Mouse (Mus musculus) bone marrow, adult 2 months (tissue): Measurements from ENCODE around the gene Adcy7. TPM values are rescaled to one million over a fixed set of nuclear protein-coding genes. Genes with fewer than 3 reads are reported as not detected.
A peak's percentile ranks its signal among the peaks of the same experiment; 100 is the strongest.

Experiments used
- H3K27ac ChIP-seq: fragments of 200-500 bp; 2 replicates; pipeline ENCODE4 v1.5.1; 2012; ENCODE audit warnings: low read depth, mild to moderate bottlenecking, control low read depth, inconsistent platforms, low read length; ENCODE audit not compliant: control insufficient read depth, poor library complexity, insufficient read depth
- H3K4me1 ChIP-seq: fragments of 200-500 bp; 2 replicates; pipeline ENCODE4 v1.6.1; 2011; ENCODE audit warnings: low read length; ENCODE audit not compliant: control insufficient read depth, insufficient read depth
- H3K4me3 ChIP-seq: fragments of 200-500 bp; replicated peaks from 2 replicates; pipeline ENCODE3; 2011; ENCODE audit warnings: mild to moderate bottlenecking, low read depth, low read length, control low read depth; ENCODE audit not compliant: control insufficient read depth
- CTCF ChIP-seq: fragments of 200-500 bp; IDR thresholded peaks from 2 replicates; pipeline ENCODE4 v1.5.1; 2011; ENCODE audit warnings: low read length, control low read depth; ENCODE audit not compliant: control insufficient read depth, insufficient read depth
- POLR2A ChIP-seq: fragments of 200-500 bp; IDR thresholded peaks from 2 replicates; pipeline ENCODE4 v1.6.1; 2011; ENCODE audit warnings: low read depth, mild to moderate bottlenecking, control low read depth, low read length, borderline replicate concordance; ENCODE audit not compliant: control insufficient read depth
- WGBS: fragments of 180-500 bp; shearing (Covaris S2); methylation state at CpG from one replicate; pipeline ENCODE4 v1.1.7; 2018; 5-methylcytosine and 5-hydroxymethylcytosine counted together
- polyA plus RNA-seq: library from polyadenylated mRNA; stranded (reverse); fragments of >200 nt; gene quantifications from 2 replicates; pipeline ENCODE4 v1.2.4, GENCODE M21; 2011; ENCODE audit warnings: low replicate concordance; ENCODE audit not compliant: missing spikeins, insufficient read depth, insufficient read length

The Adcy7 gene
- polyA plus RNA-seq, 1 experiment, result 66.8 TPM

- H3K27ac ChIP-seq, result peak overlapping the region; percentile 65
- no peak for TF ChIP-seq POLR2A
- peak; percentile 26; the same call in 1 of the 2 replicates for TF ChIP-seq CTCF
- peaks cover 16% of the 10 kb centered on the region for H3K4me1 ChIP-seq
- WGBS, result 17% methylated on average over 1 of the region's 1 CpGs
- no peak overlapping the region for H3K4me3 ChIP-seq
Measured at GRCm38 (mm10) chr8:88289901-88290300, 17.7 kb downstream of the Adcy7 start.

DNA sequence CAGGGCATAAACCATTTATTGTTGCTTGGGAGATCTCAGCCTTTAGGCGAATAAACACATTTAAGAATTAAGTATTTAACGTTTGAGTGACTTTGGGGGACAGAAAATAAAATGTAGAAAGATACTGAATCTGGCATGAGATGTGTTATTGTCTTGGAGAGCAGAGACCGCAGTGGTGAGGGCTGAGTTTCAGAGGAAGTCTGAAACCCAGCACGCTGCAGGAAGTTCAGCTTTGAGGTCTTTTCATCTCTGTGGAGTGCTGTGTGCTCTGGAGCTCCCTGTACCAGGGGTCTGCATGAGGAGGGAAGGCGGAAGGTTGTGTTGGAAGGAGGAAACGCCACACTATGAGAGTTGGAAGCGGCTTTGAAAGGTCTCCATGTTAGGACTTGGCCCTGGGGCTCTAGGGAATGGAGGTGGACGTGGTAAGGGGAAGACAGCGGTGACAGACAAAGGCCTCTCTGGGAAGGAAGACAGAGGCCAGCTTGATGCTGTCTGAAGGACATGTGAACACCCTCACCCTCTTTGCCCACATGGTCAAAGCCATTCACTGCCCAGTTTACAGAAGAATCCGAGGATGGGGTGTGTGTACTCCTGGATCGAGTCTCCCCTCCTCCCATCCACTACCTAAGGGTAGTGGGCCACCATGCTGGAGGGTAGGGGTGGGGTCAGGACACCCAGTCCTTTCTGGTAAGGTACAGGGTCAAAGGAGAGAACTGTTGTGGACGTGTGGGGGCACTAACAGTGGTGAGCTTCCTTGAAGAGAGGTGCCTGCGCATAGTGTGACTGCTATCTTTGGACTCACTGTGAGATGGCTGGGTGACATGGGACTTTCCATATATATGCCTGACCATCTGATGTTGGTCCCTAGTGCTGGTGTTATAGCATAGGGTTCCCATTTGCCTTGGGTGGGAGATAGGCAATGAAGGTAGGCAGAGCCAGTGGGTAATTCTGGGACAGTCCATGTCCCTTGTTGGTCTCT lies 18.4 kb downstream of the Adcy7 start:
- peak overlapping the region; percentile 82 for H3K27ac ChIP-seq
- TF ChIP-seq POLR2A (no peak), CTCF (no peak)
- WGBS, result 32% methylated on average over 13 of the region's 13 CpGs
- H3K4me1 ChIP-seq, result peaks cover 17% of the 10 kb centered on the region
- peak overlapping the region; percentile 3 for H3K4me3 ChIP-seq

DNA sequence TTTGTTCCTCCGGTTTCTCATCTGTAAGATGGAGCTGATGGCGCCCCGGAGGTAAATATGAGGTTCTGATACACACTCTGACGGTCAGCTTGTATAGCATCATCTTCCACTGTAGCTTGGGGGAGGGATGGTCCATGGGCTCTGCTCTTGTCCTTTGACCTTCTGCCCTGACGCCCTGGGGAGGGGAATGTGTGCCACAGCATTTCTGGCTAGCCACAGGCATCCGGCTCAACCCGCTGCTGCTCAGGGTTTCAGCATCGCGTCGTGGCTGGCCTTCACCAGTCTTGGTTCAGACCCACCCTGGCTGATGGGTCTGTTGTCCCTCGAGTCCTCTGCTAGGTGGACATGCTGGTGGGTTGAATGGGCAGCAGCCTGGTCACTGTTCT lies 19.1 kb downstream of the Adcy7 start:
- Histone ChIP-seq H3K4me1 (peaks cover 18% of the 10 kb centered on the region), H3K27ac (no peak overlapping the region), H3K4me3 (no peak overlapping the region)
- TF ChIP-seq CTCF (no peak), POLR2A (no peak)
- WGBS, result 72% methylated on average over 11 of the region's 11 CpGs

DNA sequence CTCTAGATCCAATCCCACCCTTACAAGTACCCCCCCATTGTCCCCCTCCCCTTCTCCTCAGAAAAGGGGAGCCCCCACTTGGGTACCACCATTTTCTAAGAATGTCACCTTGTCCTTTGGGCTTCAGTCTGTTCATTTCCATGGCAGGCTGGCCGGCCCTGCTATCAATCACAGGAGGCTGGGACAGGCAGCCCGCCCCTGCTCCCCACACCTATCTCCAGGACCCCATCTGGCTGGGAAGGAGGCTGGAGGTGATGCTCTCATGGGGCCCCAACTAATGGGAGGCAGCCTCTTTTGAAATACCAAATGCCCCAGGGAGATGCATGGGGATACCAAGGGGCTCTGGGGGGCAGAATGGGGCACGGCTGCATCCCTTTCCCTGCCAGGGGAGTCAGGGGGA lies 20.7 kb downstream of the Adcy7 start:
- Histone ChIP-seq H3K27ac (no peak overlapping the region), H3K4me1 (peaks cover 20% of the 10 kb centered on the region), H3K4me3 (no peak overlapping the region)
- TF ChIP-seq POLR2A (no peak), CTCF (no peak)
- 63% methylated on average over 3 of the region's 3 CpGs for WGBS

DNA sequence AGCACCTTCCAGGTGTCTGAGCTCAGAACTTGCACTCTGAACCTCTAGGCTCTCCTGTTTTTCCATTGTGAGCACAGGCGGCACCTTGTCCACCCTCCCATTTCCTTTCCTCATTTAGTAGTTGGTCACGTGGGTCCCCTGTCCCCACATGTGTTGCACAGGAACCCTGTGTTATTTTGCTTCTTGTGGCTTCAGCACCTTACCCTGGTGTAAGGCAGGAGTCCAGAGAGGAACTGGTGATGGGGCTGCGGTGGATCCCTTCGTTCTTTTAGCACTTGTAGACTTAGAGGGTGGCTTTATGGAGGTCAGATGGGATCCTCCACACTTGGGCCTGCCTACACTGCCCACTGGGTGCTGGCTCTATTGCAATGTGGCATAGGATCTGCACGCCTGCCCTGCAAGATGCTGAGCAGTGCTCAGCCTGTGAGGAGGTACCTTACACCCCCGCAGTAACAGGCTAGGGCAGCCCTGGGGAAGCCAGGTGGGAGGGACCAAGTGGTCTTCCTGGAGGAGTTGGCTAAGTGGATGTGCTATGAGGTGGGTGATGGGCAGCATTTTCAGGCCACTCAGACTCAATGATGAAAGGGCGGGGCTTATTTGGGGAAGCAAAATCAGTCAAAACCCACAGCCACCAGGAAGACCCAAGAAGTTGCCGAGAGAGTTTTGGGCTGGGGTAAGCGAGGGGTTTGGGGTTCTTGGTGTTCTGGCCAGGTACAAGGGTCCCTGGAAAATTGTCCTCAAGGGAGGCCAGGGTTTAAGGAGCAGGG lies 21.6 kb downstream of the Adcy7 start:
- WGBS, result 4% methylated on average over 9 of the region's 9 CpGs
- Histone ChIP-seq H3K4me3 (peak overlapping the region; percentile 68), H3K27ac (peak overlapping the region; percentile 79), H3K4me1 (peaks cover 19% of the 10 kb centered on the region)
- TF ChIP-seq POLR2A, result no peak
- no peak for TF ChIP-seq CTCF

GRCm38 (mm10) chr8:88294977-88295376 lies 22.8 kb downstream of the Adcy7 start:
- 21% methylated on average over 2 of the region's 2 CpGs for WGBS
- Histone ChIP-seq H3K4me1 (peaks cover 20% of the 10 kb centered on the region), H3K4me3 (peak overlapping the region; percentile 68), H3K27ac (peak overlapping the region; percentile 75)
- TF ChIP-seq POLR2A (no peak), CTCF (no peak)

DNA sequence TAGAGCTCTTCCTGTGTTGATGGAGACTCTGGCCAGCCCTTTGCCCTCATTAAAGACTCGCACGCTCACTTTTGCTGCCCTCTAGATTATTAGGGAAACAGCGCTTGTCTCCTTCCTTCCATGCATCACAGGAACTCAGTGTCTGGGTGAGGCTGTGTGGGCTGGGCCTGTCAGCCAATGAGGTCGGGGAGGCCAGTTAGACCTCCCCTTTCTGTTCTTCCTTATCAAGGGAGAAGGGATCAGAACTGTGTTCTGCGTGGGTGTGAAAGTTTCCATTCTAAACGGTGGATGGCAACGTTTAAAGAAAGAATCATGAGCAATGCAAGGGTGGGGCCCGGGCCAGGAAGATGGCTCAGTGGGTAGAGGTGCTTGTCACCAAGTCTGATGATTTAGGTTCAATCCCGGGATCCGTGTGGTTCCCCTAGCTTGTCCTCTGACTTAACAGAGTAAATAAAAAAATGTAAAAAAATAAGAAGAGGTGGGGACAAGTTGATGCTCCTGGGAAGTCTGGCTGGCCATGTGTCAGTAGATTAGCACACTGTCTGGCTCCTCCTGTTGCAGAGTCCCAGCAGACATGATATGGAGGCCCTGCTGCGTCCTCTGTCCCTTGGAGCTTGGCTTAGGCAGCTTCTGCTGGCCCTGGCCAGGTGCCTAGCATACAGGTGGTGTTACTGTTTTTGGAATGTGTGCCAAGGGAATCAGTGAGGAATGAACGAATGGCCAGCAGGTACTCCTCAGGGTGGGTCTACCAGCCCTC lies 26.0 kb downstream of the Adcy7 start:
- 26% methylated on average over 12 of the region's 12 CpGs for WGBS
- TF ChIP-seq POLR2A (no peak), CTCF (no peak)

GRCm38 (mm10) chr8:88298733-88299103 lies 26.5 kb downstream of the Adcy7 start:
- H3K27ac ChIP-seq, result peak overlapping the region; percentile 21; the same call in 1 of the 2 replicates
- no peak overlapping the region for H3K4me3 ChIP-seq
- whole genome bisulfite sequencing, result 87% methylated on average over 10 of the region's 10 CpGs
- no peak for TF ChIP-seq CTCF
- no peak for TF ChIP-seq POLR2A
- H3K4me1 ChIP-seq, result peaks cover 16% of the 10 kb centered on the region

More for the DNA sequence above, 26.0 kb downstream of the Adcy7 start:
- no peak overlapping the region for H3K4me3 ChIP-seq
- H3K4me1 ChIP-seq, result peaks cover 21% of the 10 kb centered on the region
- peak overlapping the region; percentile 21; the same call in 1 of the 2 replicates for H3K27ac ChIP-seq
